21 mouse cellular contexts compared by ENCODE assay signal in the genomic region with DNA sequence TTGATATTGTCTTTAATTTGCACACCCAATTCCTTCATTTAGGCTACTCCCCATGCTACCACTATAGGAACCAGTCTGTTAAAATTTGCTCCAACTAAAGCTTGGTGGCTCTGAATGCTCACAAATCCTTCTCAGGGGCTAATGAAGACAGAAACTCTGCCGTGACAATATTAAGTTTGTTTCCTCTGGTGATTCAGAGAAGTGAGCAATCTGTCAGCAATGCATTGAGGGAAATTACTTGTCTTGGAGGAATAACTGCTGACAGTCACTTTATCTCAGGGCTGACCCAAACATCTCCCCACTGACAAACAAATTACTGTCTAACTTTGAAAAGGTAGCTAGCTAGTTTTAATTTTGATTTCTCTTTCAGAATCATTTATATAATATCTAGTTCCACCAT.
DNase-seq lines count a peak whose midpoint lies in the region; ATAC-seq and TF ChIP-seq lines count a peak whose summit lies in the region.
"Had no signal": no experiment of that assay in that cellular context is flagged by ENCODE, and none has a peak within 500 bp of the region (broad histone marks: within the 10 kb centered on the region; RNA-seq: fewer than 3 reads in every experiment).

No protein-coding gene starts in this region.

- intact Hi-C loops in gastrocnemius, adult 2 months (cut with DNase I) = no loop called here

- no peak for ATAC-seq in midbrain, embryonic 11.5 days (ENCODE audit: low FRiP score)
- ATAC-seq: activated CD4-positive, CD25-positive, alpha-beta regulatory T cell, adult 4 months; forebrain, embryonic 13.5 days; forebrain, embryonic 15.5 days; forebrain, postnatal 0 days had no signal

- H3K27ac ChIP-seq in midbrain, embryonic 11.5 days (ENCODE audit: low read depth, low read length) = no peak overlapping the region
- H3K27ac ChIP-seq in midbrain, embryonic 10.5 days (replicated peaks) = no peak overlapping the region
- no peak overlapping the region for H3K27ac ChIP-seq in gastrocnemius, adult 2 months
- H3K27ac ChIP-seq: embryonic facial prominence, embryonic 10.5 days; embryonic facial prominence, embryonic 12.5 days; forebrain, embryonic 13.5 days; forebrain, embryonic 15.5 days had no signal

- WGBS in midbrain, embryonic 11.5 days = 76% methylated on average over 1 of the region's 1 CpGs
- WGBS in midbrain, embryonic 10.5 days = 85% methylated on average over 1 of the region's 1 CpGs

- H3K4me3 ChIP-seq in midbrain, embryonic 11.5 days (ENCODE audit: low read depth, low read length) = no peak overlapping the region
- H3K4me3 ChIP-seq in midbrain, embryonic 10.5 days = no peak overlapping the region
- H3K4me3 ChIP-seq in gastrocnemius, adult 2 months = no peak overlapping the region
- H3K4me3 ChIP-seq: embryonic facial prominence, embryonic 10.5 days; embryonic facial prominence, embryonic 12.5 days; forebrain, embryonic 13.5 days; forebrain, embryonic 15.5 days had no signal

- H3K4me2 ChIP-seq in midbrain, embryonic 11.5 days = no peak overlapping the region
- H3K4me2 ChIP-seq: embryonic facial prominence, embryonic 12.5 days; forebrain, embryonic 13.5 days; forebrain, embryonic 15.5 days had no signal

- DNase-seq in midbrain, embryonic 11.5 days (ENCODE audit: low spot score, missing footprints) = peak; percentile 28
- DNase-seq in midbrain, embryonic 10.5 days (ENCODE audit: low spot score) = no peak
- DNase-seq in 3T3-L1 (ENCODE audit: low read depth, low spot score) (peak; percentile 30), adipocyte (ENCODE audit: low spot score) (no peak)
- peak; percentile 80 for DNase-seq in Muller cell, postnatal 12 days (ENCODE audit: inconsistent ontology term)
- no peak for DNase-seq in adrenal gland, postnatal 36 days
- DNase-seq in gastrocnemius, adult 2 months = no peak
- DNase-seq: adrenal gland, adult 2 months; adrenal gland, postnatal 10 days; adrenal gland, postnatal 25 days; cerebellum, adult 11-12 months; cerebellum, adult 2 months; cerebellum, adult 9-10 months; cerebellum, postnatal 10 days; cerebellum, postnatal 25 days; forebrain, postnatal 0 days had no signal

- H3K9ac ChIP-seq in midbrain, embryonic 11.5 days (ENCODE audit: low read length) = no peak overlapping the region
- H3K9ac ChIP-seq: embryonic facial prominence, embryonic 12.5 days; forebrain, embryonic 13.5 days; forebrain, embryonic 15.5 days; forebrain, postnatal 0 days had no signal

- H3K36me3 ChIP-seq in midbrain, embryonic 11.5 days (ENCODE audit: control insufficient read depth, insufficient read depth, low read length) = no peaks in the 10 kb centered on the region
- no peaks in the 10 kb centered on the region for H3K36me3 ChIP-seq in midbrain, embryonic 10.5 days
- H3K36me3 ChIP-seq: embryonic facial prominence, embryonic 10.5 days; embryonic facial prominence, embryonic 12.5 days; forebrain, embryonic 15.5 days had no signal

- no peaks in the 10 kb centered on the region for H3K9me3 ChIP-seq in midbrain, embryonic 11.5 days (ENCODE audit: control insufficient read depth, low read length)
- H3K9me3 ChIP-seq in midbrain, embryonic 10.5 days (replicated peaks) = no peaks in the 10 kb centered on the region
- H3K9me3 ChIP-seq: embryonic facial prominence, embryonic 10.5 days; embryonic facial prominence, embryonic 12.5 days; forebrain, embryonic 13.5 days; forebrain, embryonic 15.5 days had no signal

- H3K27me3 ChIP-seq in midbrain, embryonic 11.5 days (ENCODE audit: control insufficient read depth, insufficient read depth, low read length) = peaks cover 2% of the 10 kb centered on the region; the same call in 1 of the 2 replicates
- peaks cover 13% of the 10 kb centered on the region; the same call in 1 of the 2 replicates for H3K27me3 ChIP-seq in midbrain, embryonic 10.5 days (ENCODE audit: low read depth, poor library complexity, severe bottlenecking)
- H3K27me3 ChIP-seq: forebrain, embryonic 13.5 days; forebrain, embryonic 15.5 days had no signal

- no peaks in the 10 kb centered on the region for H3K4me1 ChIP-seq in midbrain, embryonic 11.5 days (ENCODE audit: control insufficient read depth, insufficient read depth, low read length)
- 0 out of 2 replicates have a peak, but pooled peaks cover 5% of the 10 kb centered on the region for H3K4me1 ChIP-seq in midbrain, embryonic 10.5 days
- H3K4me1 ChIP-seq: embryonic facial prominence, embryonic 12.5 days; forebrain, embryonic 15.5 days had no signal

- TF ChIP-seq CTCF in gastrocnemius, adult 2 months (IDR thresholded peaks at IDR 0.05) = no peak

Comparison
In these comparisons a context has a peak if more than half of its experiments do, and no peak if none do; other contexts are left out.
1. DNase-seq: peak in midbrain, embryonic 11.5 days (single experiment), 3T3-L1 (single experiment) and Muller cell, postnatal 12 days (single experiment); none in midbrain, embryonic 10.5 days (single experiment), adipocyte (single experiment), adrenal gland, postnatal 36 days (0 of 2) and gastrocnemius, adult 2 months (single experiment).